Mouse (Mus musculus) retina, adult 2 months (tissue): Measurements from ENCODE around the gene Pnrc1.
"Not testable (repeated sequence)": the region's sequence is repeated elsewhere in the genome, so short reads cannot be mapped to it uniquely, and the experiment has no call there.

Experiments used
- DNase-seq: peaks from one replicate; pipeline ENCODE4 v3.0.0-alpha.2; 2012; ENCODE audit warnings: low read depth, low spot score

The Pnrc1 gene

GRCm38 (mm10) chr4:33290002-33290401 lies at the start of gene Pnrc1:
Gene Pnrc1 (minus strand): TSS chr4:33290163.
- DNase-seq: no peak

- no peak for DNase-seq
Measured at GRCm38 (mm10) chr4:33337999-33338398, 48.0 kb upstream of the Pnrc1 start.

GRCm38 (mm10) chr4:33332956-33333455 lies 43.0 kb upstream of the Pnrc1 start:
- DNase-seq: no peak

GRCm38 (mm10) chr4:33331147-33331546 lies 41.2 kb upstream of the Pnrc1 start:
- no peak for DNase-seq

GRCm38 (mm10) chr4:33315840-33316239 lies 25.9 kb upstream of the Pnrc1 start:
- no peak for DNase-seq

- DNase-seq: not testable (repeated sequence)
Measured at GRCm38 (mm10) chr4:33314150-33314549, 24.2 kb upstream of the Pnrc1 start.

- no peak for DNase-seq
Measured at GRCm38 (mm10) chr4:33310840-33311437, 21.0 kb upstream of the Pnrc1 start.

GRCm38 (mm10) chr4:33309764-33310757 lies 20.1 kb upstream of the Pnrc1 start, which contains the start of gene Rngtt:
Gene Rngtt (plus strand): TSS chr4:33310311.
- peak; percentile 89 for DNase-seq

GRCm38 (mm10) chr4:33307146-33307545 lies 17.2 kb upstream of the Pnrc1 start:
- DNase-seq: no peak

GRCm38 (mm10) chr4:33303057-33303456 lies 13.1 kb upstream of the Pnrc1 start:
- no peak for DNase-seq

GRCm38 (mm10) chr4:33300891-33301665 lies 11.1 kb upstream of the Pnrc1 start:
- not testable (repeated sequence) for DNase-seq

GRCm38 (mm10) chr4:33292409-33293370 lies 2.7 kb upstream of the Pnrc1 start:
- DNase-seq: peak; percentile 51

- DNase-seq: no peak
Measured at GRCm38 (mm10) chr4:33290878-33291277, 915 bp upstream of the Pnrc1 start.

GRCm38 (mm10) chr4:33289106-33289650 lies 785 bp downstream of the Pnrc1 start:
- DNase-seq: no peak

- no peak for DNase-seq
Measured at GRCm38 (mm10) chr4:33285448-33285847, 4.5 kb downstream of the Pnrc1 start.

GRCm38 (mm10) chr4:33284083-33284880 lies 5.7 kb downstream of the Pnrc1 start:
- no peak for DNase-seq

GRCm38 (mm10) chr4:33281891-33282685 lies 7.9 kb downstream of the Pnrc1 start:
- DNase-seq: no peak

GRCm38 (mm10) chr4:33273437-33273836 lies 16.5 kb downstream of the Pnrc1 start:
- DNase-seq: no peak
